Comparison of ENCODE assay signal across 40 mouse cellular contexts in the genomic region with DNA sequence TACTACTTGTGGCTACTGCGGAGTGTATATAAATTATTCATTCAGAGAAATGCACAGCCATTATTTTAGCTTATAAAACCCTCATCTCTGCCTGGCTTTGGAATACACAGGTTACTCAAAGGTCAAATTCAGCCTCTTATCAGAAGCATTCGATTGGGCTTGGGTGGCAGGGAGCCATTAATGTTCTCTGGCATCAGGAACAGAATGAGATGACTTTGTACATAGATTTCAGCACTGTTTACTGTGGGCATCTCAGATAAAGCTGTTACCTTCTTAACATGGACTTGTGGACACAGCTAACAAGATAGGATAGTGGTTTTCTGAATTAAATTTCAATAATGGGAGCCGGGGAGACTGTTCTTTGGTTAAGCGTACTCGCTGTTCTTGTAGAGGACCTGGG. TPM values are rescaled to one million over a fixed set of nuclear protein-coding genes. Genes with fewer than 3 reads are reported as not detected.
"Had no signal": no experiment of that assay in that cellular context is flagged by ENCODE, and none has a peak within 500 bp of the region (broad histone marks: within the 10 kb centered on the region; RNA-seq: fewer than 3 reads in every experiment).

No protein-coding gene starts in this region.

RNA-seq across cellular contexts. Expression of a gene that starts 13.3 kb away (rescaled TPM):
- total RNA-seq: left cerebral cortex, adult 2 months; left cerebral cortex, adult 8-10 months; left cerebral cortex, postnatal 10 days; left cerebral cortex, postnatal 14 days; left cerebral cortex, postnatal 25 days; left cerebral cortex, postnatal 36 days; left cerebral cortex, postnatal 4 days; megakaryocyte progenitor cell, adult 5-6 weeks; megakaryocyte, adult 5-6 weeks; megakaryocyte-erythroid progenitor cell, adult 5-6 weeks; midbrain, postnatal 0 days; monocyte, adult 5-6 weeks had no signal
- polyA plus RNA-seq: limb, embryonic 10.5 days; limb, embryonic 11.5 days; limb, embryonic 12.5 days; limb, embryonic 13.5 days; limb, embryonic 14.5 days; limb, embryonic 15.5 days; liver, embryonic 11.5 days; liver, embryonic 12.5 days; liver, embryonic 13.5 days; liver, embryonic 14.5 days; liver, embryonic 15.5 days; liver, embryonic 16.5 days; lung, adult 2 months; lung, embryonic 14.5 days; lung, embryonic 15.5 days; lung, embryonic 16.5 days; lung, postnatal 0 days; macrophage; midbrain, embryonic 10.5 days; midbrain, embryonic 11.5 days; midbrain, embryonic 12.5 days; midbrain, embryonic 13.5 days; midbrain, embryonic 14.5 days; midbrain, embryonic 15.5 days; midbrain, embryonic 16.5 days; midbrain, postnatal 0 days; myocyte; neural tube, embryonic 11.5 days; neural tube, embryonic 12.5 days had no signal
